Mouse (Mus musculus) embryonic facial prominence, embryonic 11.5 days (tissue): ENCODE measurements around the gene Apopt1. TPM values are rescaled to one million over a fixed set of nuclear protein-coding genes. Genes with fewer than 3 reads are reported as not detected.

Experiments
- ATAC-seq: fragments of 200-750 bp; cut with Nextera tagmentation; replicated peaks from 2 replicates; pipeline ENCODE4 v1.8.0; 2017; ENCODE audit warnings: low read depth; ENCODE audit not compliant: insufficient number of reproducible peaks, low FRiP score, low TSS enrichment
- DNase-seq: peaks from one replicate; pipeline ENCODE4 v3.0.0-alpha.2; 2015; ENCODE audit warnings: low spot score
- H3K27ac ChIP-seq: fragments of 300-500 bp; sonication (generic); replicated peaks from 2 replicates; pipeline ENCODE4 v1.5.1; 2014; ENCODE audit warnings: mild to moderate bottlenecking, low read depth, low read length, control low read depth
- H3K27me3 ChIP-seq: fragments of 300-500 bp; sonication (generic); 2 replicates; pipeline ENCODE4 v1.6.1; 2014; ENCODE audit warnings: mild to moderate bottlenecking, low read length, moderate library complexity, mixed read lengths; ENCODE audit not compliant: control insufficient read depth, insufficient read depth
- H3K36me3 ChIP-seq: fragments of 300-500 bp; sonication (generic); replicated peaks from 2 replicates; pipeline ENCODE4 v1.6.1; 2014; ENCODE audit warnings: low read depth, mild to moderate bottlenecking, low read length, moderate library complexity, mixed read lengths; ENCODE audit not compliant: control insufficient read depth, insufficient read depth
- H3K4me1 ChIP-seq: fragments of 300-500 bp; sonication (generic); 2 replicates; pipeline ENCODE4 v1.6.1; 2014; ENCODE audit warnings: low read length, mixed read lengths; ENCODE audit not compliant: control insufficient read depth, insufficient read depth
- H3K4me2 ChIP-seq: fragments of 300-500 bp; sonication (generic); 2 replicates; pipeline ENCODE4 v1.6.1; 2014; ENCODE audit warnings: low read depth, mild to moderate bottlenecking, control low read depth, low read length, moderate library complexity
- H3K4me3 ChIP-seq: fragments of 300-500 bp; sonication (generic); 2 replicates; pipeline ENCODE4 v1.5.1; 2014; ENCODE audit warnings: low read depth, low read length, control low read depth
- H3K9ac ChIP-seq: fragments of 300-500 bp; sonication (generic); replicated peaks from 2 replicates; pipeline ENCODE4 v1.6.1; 2014; ENCODE audit warnings: mild to moderate bottlenecking, control low read depth, low read length
- H3K9me3 ChIP-seq: fragments of 300-500 bp; sonication (generic); replicated peaks from 2 replicates; pipeline ENCODE4 v1.6.1; 2016; ENCODE audit warnings: mild to moderate bottlenecking, low read length, inconsistent platforms, mixed read lengths; ENCODE audit not compliant: control insufficient read depth
- WGBS: fragments of 180-500 bp; shearing (Covaris S2); extraction: QIAGEN DNeasy Blood & Tissue Kit; methylation state at CpG from one replicate; pipeline ENCODE4 v1.1.7; 2014; 5-methylcytosine and 5-hydroxymethylcytosine counted together
- polyA plus RNA-seq: library from polyadenylated mRNA; unstranded; fragments of >200 nt; fragmentation: Nextera tagmentation; extraction: Ambion mirVana; gene quantifications from 2 replicates; pipeline ENCODE4 v1.2.1, GENCODE M21; 2014

Gene Apopt1
- polyA plus RNA-seq, result 55.2 and 57.7 TPM in 2 replicates

- Histone ChIP-seq H3K27me3 (no peaks in the 10 kb centered on the region), H3K9ac (peak within 1 kb of the TSS; percentile 97), H3K9me3 (no peaks in the 10 kb centered on the region), H3K4me1 (no peaks in the 10 kb centered on the region), H3K36me3 (peaks cover 3% of the 10 kb centered on the region), H3K4me3 (peak within 1 kb of the TSS; percentile 99), H3K4me2 (peak within 1 kb of the TSS; percentile 71), H3K27ac (peak within 1 kb of the TSS; percentile 75)
- ATAC-seq, result peak; percentile 88
- WGBS, result under 1% methylated on average over 74 of the region's 86 CpGs
- peak; percentile 94 for DNase-seq
Observed at GRCm38 (mm10) chr12:111713004-111713651, at the start of gene Apopt1, which contains the start of gene Bag5. Gene Apopt1 (plus strand): TSS chr12:111713261. Gene Bag5 (minus strand): TSS chr12:111713257.

- no peak overlapping the region for H3K9ac ChIP-seq
- ATAC-seq (no peak), DNase-seq (peak; percentile 45)
- no peaks in the 10 kb centered on the region for H3K27me3 ChIP-seq
- 46% methylated on average over 6 of the region's 6 CpGs for WGBS
- no peaks in the 10 kb centered on the region for H3K9me3 ChIP-seq
- H3K4me1 ChIP-seq, result 0 out of 2 replicates have a peak, but pooled peaks cover 2% of the 10 kb centered on the region
- H3K4me3 ChIP-seq, result no peak overlapping the region
- no peaks in the 10 kb centered on the region for H3K36me3 ChIP-seq
- H3K27ac ChIP-seq, result no peak overlapping the region; the same call in 1 of the 2 replicates
- H3K4me2 ChIP-seq, result no peak overlapping the region
Observed at GRCm38 (mm10) chr12:111664144-111664634, 48.9 kb upstream of the Apopt1 start.

GRCm38 (mm10) chr12:111665041-111665880 is 47.8 kb upstream of the Apopt1 start:
- Histone ChIP-seq H3K4me2 (no peak overlapping the region), H3K36me3 (no peaks in the 10 kb centered on the region), H3K27ac (0 out of 2 replicates have a peak overlapping the region, but pooled peaks have one; percentile 3), H3K27me3 (peaks cover 5% of the 10 kb centered on the region), H3K4me1 (0 out of 2 replicates have a peak, but pooled peaks cover 2% of the 10 kb centered on the region), H3K4me3 (no peak overlapping the region), H3K9me3 (no peaks in the 10 kb centered on the region), H3K9ac (no peak overlapping the region)
- WGBS, result 84% methylated on average over 13 of the region's 13 CpGs
- DNase-seq, result no peak
- no peak for ATAC-seq

- 0 out of 2 replicates have a peak, but pooled peaks cover 7% of the 10 kb centered on the region for H3K4me1 ChIP-seq
- H3K27me3 ChIP-seq, result peaks cover 16% of the 10 kb centered on the region
- DNase-seq (no peak), ATAC-seq (no peak)
- 77% methylated on average over 13 of the region's 13 CpGs for WGBS
- H3K4me3 ChIP-seq, result no peak overlapping the region
- no peak overlapping the region for H3K4me2 ChIP-seq
- H3K9me3 ChIP-seq, result no peaks in the 10 kb centered on the region
- H3K27ac ChIP-seq, result no peak overlapping the region
- no peaks in the 10 kb centered on the region for H3K36me3 ChIP-seq
- no peak overlapping the region for H3K9ac ChIP-seq
Observed at GRCm38 (mm10) chr12:111666380-111666779, 46.7 kb upstream of the Apopt1 start.

GRCm38 (mm10) chr12:111667421-111667820 is 45.6 kb upstream of the Apopt1 start:
- H3K9ac ChIP-seq, result no peak overlapping the region
- H3K27ac ChIP-seq, result no peak overlapping the region
- H3K4me1 ChIP-seq, result 0 out of 2 replicates have a peak, but pooled peaks cover 7% of the 10 kb centered on the region
- H3K27me3 ChIP-seq, result peaks cover 21% of the 10 kb centered on the region
- H3K4me3 ChIP-seq, result no peak overlapping the region
- WGBS, result 87% methylated on average over 5 of the region's 5 CpGs
- no peak for DNase-seq
- no peaks in the 10 kb centered on the region for H3K36me3 ChIP-seq
- no peak for ATAC-seq
- H3K9me3 ChIP-seq, result no peaks in the 10 kb centered on the region
- no peak overlapping the region for H3K4me2 ChIP-seq

GRCm38 (mm10) chr12:111668457-111668912 is 44.6 kb upstream of the Apopt1 start:
- H3K27me3 ChIP-seq, result peaks cover 28% of the 10 kb centered on the region
- H3K4me3 ChIP-seq, result peak overlapping the region; percentile 22
- peak overlapping the region; percentile 28; the same call in 1 of the 2 replicates for H3K27ac ChIP-seq
- 0 out of 2 replicates have a peak, but pooled peaks cover 7% of the 10 kb centered on the region for H3K4me1 ChIP-seq
- peak overlapping the region; percentile 48 for H3K4me2 ChIP-seq
- H3K36me3 ChIP-seq, result no peaks in the 10 kb centered on the region
- peak; percentile 99 for DNase-seq
- H3K9ac ChIP-seq, result peak overlapping the region; percentile 50
- no peaks in the 10 kb centered on the region for H3K9me3 ChIP-seq
- peak; percentile 35 for ATAC-seq
- WGBS, result 0% methylated on average over 8 of the region's 8 CpGs

- H3K36me3 ChIP-seq, result no peaks in the 10 kb centered on the region
- 60% methylated on average over 23 of the region's 23 CpGs for WGBS
Observed at GRCm38 (mm10) chr12:111669000-111669788, 43.9 kb upstream of the Apopt1 start.

More at GRCm38 (mm10) chr12:111669000-111669788, 43.9 kb upstream of the Apopt1 start:
- ATAC-seq (no peak), DNase-seq (no peak)
- Histone ChIP-seq H3K4me2 (peak overlapping the region; percentile 48), H3K27ac (peak overlapping the region; percentile 28; the same call in 1 of the 2 replicates), H3K4me3 (no peak overlapping the region), H3K27me3 (peaks cover 34% of the 10 kb centered on the region), H3K9me3 (no peaks in the 10 kb centered on the region), H3K4me1 (0 out of 2 replicates have a peak, but pooled peaks cover 7% of the 10 kb centered on the region), H3K9ac (peak overlapping the region; percentile 50; the same call in 1 of the 2 replicates)
